ENCODE assay signal across 8 mouse cellular contexts in genomic region chr1:38130715-38131483, GRCm38 (mm10). TPM values are rescaled to one million over a fixed set of nuclear protein-coding genes. Genes with fewer than 3 reads are reported as not detected.
DNase-seq lines count a peak whose midpoint lies in the region; ATAC-seq and TF ChIP-seq lines count a peak whose summit lies in the region.

No protein-coding gene starts in this region.

- intact Hi-C loops in heart, adult 2 months (cut with DNase I), result no loop called here

- H3K27ac ChIP-seq in forebrain, embryonic 13.5 days, result peak overlapping the region; percentile 94
- H3K27ac ChIP-seq in forebrain, embryonic 16.5 days (ENCODE audit: low read length), result no peak overlapping the region; the same call in none of the 2 replicates
- H3K27ac ChIP-seq in liver, postnatal 0 days (ENCODE audit: low read depth), result peak overlapping the region; percentile 96
- no peak overlapping the region; the same call in 1 of the 2 replicates for H3K27ac ChIP-seq in heart, adult 2 months

- no peaks in the 10 kb centered on the region for H3K36me3 ChIP-seq in forebrain, embryonic 13.5 days (ENCODE audit: poor library complexity, severe bottlenecking)
- no peaks in the 10 kb centered on the region for H3K36me3 ChIP-seq in forebrain, embryonic 16.5 days (ENCODE audit: control insufficient read depth, insufficient read depth)
- H3K36me3 ChIP-seq in liver, postnatal 0 days (replicated peaks; ENCODE audit: insufficient read depth, low read length), result no peaks in the 10 kb centered on the region
- no peaks in the 10 kb centered on the region for H3K36me3 ChIP-seq in heart, adult 2 months (ENCODE audit: control insufficient read depth, insufficient read depth, low read length)

- no peak for TF ChIP-seq POLR2A in heart, adult 2 months (IDR thresholded peaks at IDR 0.05; ENCODE audit: insufficient read depth, low read depth, low read length)

- H3K4me2 ChIP-seq in forebrain, embryonic 13.5 days, result peak overlapping the region; percentile 89
- H3K4me2 ChIP-seq in forebrain, embryonic 16.5 days (ENCODE audit: low read length), result no peak overlapping the region; the same call in 1 of the 2 replicates
- H3K4me2 ChIP-seq in liver, postnatal 0 days (ENCODE audit: low read depth, low read length), result peak overlapping the region; percentile 85

- H3K4me3 ChIP-seq in forebrain, embryonic 13.5 days, result no peak overlapping the region
- no peak overlapping the region for H3K4me3 ChIP-seq in forebrain, embryonic 16.5 days (replicated peaks; ENCODE audit: low read length)
- peak overlapping the region; percentile 87 for H3K4me3 ChIP-seq in liver, postnatal 0 days (ENCODE audit: low read depth, low read length)
- no peak overlapping the region for H3K4me3 ChIP-seq in heart, adult 2 months

- no peak for ATAC-seq in forebrain, embryonic 13.5 days
- no peak for ATAC-seq in forebrain, embryonic 16.5 days
- ATAC-seq in liver, postnatal 0 days, result no peak

- 0 out of 2 replicates have a peak overlapping the region, but pooled peaks have one; percentile 94 for H3K9ac ChIP-seq in forebrain, embryonic 13.5 days
- H3K9ac ChIP-seq in forebrain, embryonic 16.5 days (replicated peaks; ENCODE audit: low read depth, low read length), result no peak overlapping the region
- peak overlapping the region; percentile 89 for H3K9ac ChIP-seq in liver, postnatal 0 days (replicated peaks)
- H3K9ac ChIP-seq in heart, adult 2 months (ENCODE audit: low read depth, low read length), result no peak overlapping the region

- peaks cover 21% of the 10 kb centered on the region for H3K4me1 ChIP-seq in forebrain, embryonic 13.5 days
- H3K4me1 ChIP-seq in forebrain, embryonic 16.5 days (replicated peaks; ENCODE audit: control insufficient read depth, insufficient read depth, low read length), result peaks cover 22% of the 10 kb centered on the region
- H3K4me1 ChIP-seq in liver, postnatal 0 days (ENCODE audit: insufficient read depth), result peaks cover 17% of the 10 kb centered on the region
- H3K4me1 ChIP-seq in heart, adult 2 months (ENCODE audit: control insufficient read depth, insufficient read depth, low read length), result peaks cover 3% of the 10 kb centered on the region; the same call in 1 of the 2 replicates

- peak; percentile 80 for DNase-seq in 416B (ENCODE audit: low read depth)
- peak; percentile 54 for DNase-seq in embryo, embryonic 10 days (ENCODE audit: low spot score)
- peak; percentile 71 for DNase-seq in liver, postnatal 0 days
- no peak for DNase-seq in adrenal gland, adult 8-10 months
- no peak for DNase-seq in B cell, adult 2 months
- no peak for DNase-seq in heart, adult 2 months

- H3K79me2 ChIP-seq in heart, adult 2 months (replicated peaks; ENCODE audit: control insufficient read depth, insufficient read depth, low read length), result no peaks in the 10 kb centered on the region; the same call in 1 of the 2 replicates

- WGBS in forebrain, embryonic 13.5 days, result 58% methylated on average over 10 of the region's 10 CpGs
- WGBS in forebrain, embryonic 16.5 days, result 54% methylated on average over 10 of the region's 10 CpGs
- 47% methylated on average over 10 of the region's 10 CpGs for whole genome bisulfite sequencing in liver, postnatal 0 days (ENCODE audit: insufficient replicate concordance)
- 62% methylated on average over 10 of the region's 10 CpGs for WGBS in heart, adult 2 months

- TF ChIP-seq EP300 in liver, postnatal 0 days (IDR thresholded peaks at IDR 0.05; ENCODE audit: low read depth), result no peak
- no peak for TF ChIP-seq EP300 in heart, adult 2 months (IDR thresholded peaks at IDR 0.05; ENCODE audit: insufficient read depth, low read depth, low read length)

- no peaks in the 10 kb centered on the region for H3K27me3 ChIP-seq in forebrain, embryonic 13.5 days
- H3K27me3 ChIP-seq in forebrain, embryonic 16.5 days (replicated peaks; ENCODE audit: control insufficient read depth, insufficient read depth, low read length), result no peaks in the 10 kb centered on the region
- no peaks in the 10 kb centered on the region for H3K27me3 ChIP-seq in liver, postnatal 0 days (ENCODE audit: insufficient read depth, low read length)
- H3K27me3 ChIP-seq in heart, adult 2 months (ENCODE audit: control insufficient read depth, insufficient read depth, low read length), result no peaks in the 10 kb centered on the region

- no peak for TF ChIP-seq CTCF in liver, postnatal 0 days (IDR thresholded peaks at IDR 0.05; ENCODE audit: low read depth)
- no peak for TF ChIP-seq CTCF in heart, adult 2 months (IDR thresholded peaks at IDR 0.05)

- H3K9me3 ChIP-seq in forebrain, embryonic 13.5 days (replicated peaks), result no peaks in the 10 kb centered on the region
- H3K9me3 ChIP-seq in forebrain, embryonic 16.5 days (ENCODE audit: control insufficient read depth, low read length), result no peaks in the 10 kb centered on the region
- H3K9me3 ChIP-seq in liver, postnatal 0 days (ENCODE audit: low read length), result no peaks in the 10 kb centered on the region

RNA-seq across cellular contexts. Expression of gene Rev1, which starts 1.3 kb away (rescaled TPM):
- 41.3 and 43.1 TPM in 2 replicates for polyA plus RNA-seq in forebrain, embryonic 13.5 days (2015; fragmentation: Nextera tagmentation; extraction: Ambion mirVana)
- 38.8 and 40.1 TPM in 2 replicates for polyA plus RNA-seq in forebrain, embryonic 16.5 days (2015; fragmentation: Nextera tagmentation; extraction: Ambion mirVana)
- 8.1 and 8.8 TPM in 2 replicates for polyA plus RNA-seq in liver, postnatal 0 days (2015; fragmentation: Nextera tagmentation; extraction: Ambion mirVana)
- 10 to 100 TPM; 24.0 to 40.3 (median 30.9) TPM for total RNA-seq in adrenal gland, adult 8-10 months (2022)
- 10 to 100 TPM; 14.0 to 16.1 TPM for total RNA-seq in heart, adult 2 months (2021)
- 4.8 and 10.0 TPM in 2 replicates for polyA plus RNA-seq in heart, adult 2 months (2012; rRNA removed)

Comparison
In these comparisons a context has a peak if more than half of its experiments do, and no peak if none do; other contexts are left out.
1. H3K27ac ChIP-seq: peak in forebrain, embryonic 13.5 days (single experiment) and liver, postnatal 0 days (single experiment); none in forebrain, embryonic 16.5 days (single experiment) and heart, adult 2 months (single experiment).
2. H3K9ac ChIP-seq: peak in forebrain, embryonic 13.5 days (single experiment) and liver, postnatal 0 days (single experiment); none in forebrain, embryonic 16.5 days (single experiment) and heart, adult 2 months (single experiment).
3. DNase-seq: peak in 416B (single experiment), embryo, embryonic 10 days (single experiment) and liver, postnatal 0 days (single experiment); none in adrenal gland, adult 8-10 months (single experiment), B cell, adult 2 months (0 of 2) and heart, adult 2 months (0 of 2).